Mouse (Mus musculus): Measurements from ENCODE around the gene Zdhhc18.
"Not testable (repeated sequence)": the region's sequence is repeated elsewhere in the genome, so short reads cannot be mapped to it uniquely, and the experiment has no call there.

Zdhhc18 gene

GRCm38 (mm10) chr4:133665118-133665517 lies 15.2 kb upstream of the Zdhhc18 start:
- DNase-seq (ENCODE audit: low spot score in 2 of 2): no peak

GRCm38 (mm10) chr4:133662945-133663344 lies 13.0 kb upstream of the Zdhhc18 start:
- DNase-seq (ENCODE audit: low spot score in 2 of 2): no peak

- DNase-seq (ENCODE audit: low spot score in 2 of 2): no peak
Observed at GRCm38 (mm10) chr4:133662421-133662820, 12.5 kb upstream of the Zdhhc18 start.

- DNase-seq (ENCODE audit: low spot score in 2 of 2): peak in 1 of 2 experiments; percentile 50
Observed at GRCm38 (mm10) chr4:133660193-133661155, 10.5 kb upstream of the Zdhhc18 start.

- peak; percentile 84 to 90 for DNase-seq (ENCODE audit: low spot score in 2 of 2)
Observed at GRCm38 (mm10) chr4:133659497-133660192, 9.7 kb upstream of the Zdhhc18 start.

GRCm38 (mm10) chr4:133658729-133659128 lies 8.8 kb upstream of the Zdhhc18 start:
- DNase-seq (ENCODE audit: low spot score in 2 of 2): no peak

- no peak for DNase-seq (ENCODE audit: low spot score in 2 of 2)
Observed at GRCm38 (mm10) chr4:133657829-133658458, 8.0 kb upstream of the Zdhhc18 start.

GRCm38 (mm10) chr4:133656997-133657396 lies 7.0 kb upstream of the Zdhhc18 start:
- no peak for DNase-seq (ENCODE audit: low spot score in 2 of 2)

- DNase-seq (ENCODE audit: low spot score in 2 of 2): no peak
Observed at GRCm38 (mm10) chr4:133656294-133656693, 6.3 kb upstream of the Zdhhc18 start.

GRCm38 (mm10) chr4:133654070-133654469 lies 4.1 kb upstream of the Zdhhc18 start:
- not testable (repeated sequence) for DNase-seq (ENCODE audit: low spot score in 2 of 2)

GRCm38 (mm10) chr4:133652746-133653145 lies 2.8 kb upstream of the Zdhhc18 start:
- no peak for DNase-seq (ENCODE audit: low spot score in 2 of 2)

GRCm38 (mm10) chr4:133651986-133652385 lies 2.0 kb upstream of the Zdhhc18 start:
- DNase-seq (ENCODE audit: low spot score in 2 of 2): no peak

- no peak for DNase-seq (ENCODE audit: low spot score in 2 of 2)
Observed at GRCm38 (mm10) chr4:133651445-133651844, 1.5 kb upstream of the Zdhhc18 start.

GRCm38 (mm10) chr4:133649464-133649863 lies 490 bp downstream of the Zdhhc18 start:
- not testable (repeated sequence) for DNase-seq (ENCODE audit: low spot score in 2 of 2)

GRCm38 (mm10) chr4:133645680-133646079 lies 4.3 kb downstream of the Zdhhc18 start:
- DNase-seq (ENCODE audit: low spot score in 2 of 2): no peak

- DNase-seq (ENCODE audit: low spot score in 2 of 2): no peak
Observed at GRCm38 (mm10) chr4:133645195-133645594, 4.8 kb downstream of the Zdhhc18 start.

GRCm38 (mm10) chr4:133634043-133634410 lies 15.9 kb downstream of the Zdhhc18 start:
- no peak for DNase-seq (ENCODE audit: low spot score in 2 of 2)

- DNase-seq (ENCODE audit: low spot score in 2 of 2): peak; percentile 90 to 92
Observed at GRCm38 (mm10) chr4:133633332-133634042, 16.5 kb downstream of the Zdhhc18 start.

- peak in 1 of 2 experiments; percentile 47 for DNase-seq (ENCODE audit: low spot score in 2 of 2)
Observed at GRCm38 (mm10) chr4:133632483-133633327, 17.2 kb downstream of the Zdhhc18 start.

- peak in 1 of 2 experiments; percentile 51 for DNase-seq (ENCODE audit: low spot score in 2 of 2)
Observed at GRCm38 (mm10) chr4:133631769-133632411, 18.1 kb downstream of the Zdhhc18 start.

All from spleen, postnatal 36 days (tissue).